16 mouse cellular contexts compared by ENCODE assay signal in genomic region chr6:115469666-115470581, GRCm38 (mm10).
DNase-seq lines count a peak whose midpoint lies in the region; ATAC-seq and TF ChIP-seq lines count a peak whose summit lies in the region.
"Had no signal": no experiment of that assay in that cellular context is flagged by ENCODE, and none has a peak within 500 bp of the region (broad histone marks: within the 10 kb centered on the region; RNA-seq: fewer than 3 reads in every experiment).

No protein-coding gene starts in this region.

- H3K27ac ChIP-seq in kidney, embryonic 16.5 days (ENCODE audit: low read length), result no peak overlapping the region
- H3K27ac ChIP-seq in layer of hippocampus, adult 2 months, result no peak overlapping the region
- H3K27ac ChIP-seq: forebrain, embryonic 12.5 days; limb, embryonic 10.5 days; liver, embryonic 14.5 days had no signal

- no peaks in the 10 kb centered on the region for H3K36me3 ChIP-seq in kidney, embryonic 16.5 days (ENCODE audit: insufficient read depth, low read length)
- H3K36me3 ChIP-seq: forebrain, embryonic 12.5 days; limb, embryonic 10.5 days had no signal

- H3K27me3 ChIP-seq in kidney, embryonic 16.5 days (ENCODE audit: insufficient read depth, low read length), result no peaks in the 10 kb centered on the region
- H3K27me3 ChIP-seq: forebrain, embryonic 12.5 days had no signal

- no peaks in the 10 kb centered on the region for H3K4me1 ChIP-seq in kidney, embryonic 16.5 days (ENCODE audit: insufficient read depth, low read length)
- H3K4me1 ChIP-seq: limb, embryonic 10.5 days had no signal

- no peak overlapping the region for H3K4me2 ChIP-seq in kidney, embryonic 16.5 days (replicated peaks; ENCODE audit: low read depth, low read length)
- H3K4me2 ChIP-seq: forebrain, embryonic 12.5 days; midbrain, embryonic 11.5 days had no signal

- H3K4me3 ChIP-seq in kidney, embryonic 16.5 days (ENCODE audit: low read length), result no peak overlapping the region
- no peak overlapping the region for H3K4me3 ChIP-seq in layer of hippocampus, adult 2 months
- H3K4me3 ChIP-seq: forebrain, embryonic 12.5 days; limb, embryonic 10.5 days had no signal

- 56% methylated on average over 3 of the region's 3 CpGs for WGBS in kidney, embryonic 16.5 days

- no peaks in the 10 kb centered on the region for H3K9me3 ChIP-seq in kidney, embryonic 16.5 days (ENCODE audit: low read length)
- H3K9me3 ChIP-seq: forebrain, embryonic 12.5 days; limb, embryonic 10.5 days had no signal

- no peak for TF ChIP-seq CTCF in layer of hippocampus, adult 2 months (conservative IDR thresholded peaks at IDR 0.05)

- H3K9ac ChIP-seq in kidney, embryonic 16.5 days (replicated peaks; ENCODE audit: low read length), result no peak overlapping the region
- H3K9ac ChIP-seq: forebrain, embryonic 12.5 days; liver, embryonic 14.5 days had no signal

- DNase-seq in kidney, adult 18-20 months, result peak; percentile 26
- peak; percentile 20 for DNase-seq in 3134 (ENCODE audit: extremely low read depth, insufficient read length, low spot score)
- DNase-seq in 3T3-L1 (ENCODE audit: low read depth, low spot score), result peak; percentile 75
- DNase-seq in kidney, postnatal 14 days, result peak; percentile 64
- DNase-seq in layer of hippocampus, adult 2 months (ENCODE audit: low spot score in 2 of 2), result no peak
- DNase-seq in left cerebral cortex, adult 9 months (ENCODE audit: low spot score in 2 of 2), result no peak
- DNase-seq: adrenal gland, postnatal 25 days; cerebellum, adult 11 months; heart, postnatal 36 days; layer of hippocampus, adult 9-11 months; right cerebral cortex, postnatal 25 days had no signal

- no peak for ATAC-seq in kidney, embryonic 16.5 days (ENCODE audit: low FRiP score, low TSS enrichment)

Comparison
In these comparisons a context has a peak if more than half of its experiments do, and no peak if none do; other contexts are left out.
1. DNase-seq: peak in kidney, adult 18-20 months (single experiment), 3134 (single experiment), 3T3-L1 (single experiment) and kidney, postnatal 14 days (single experiment); none in layer of hippocampus, adult 2 months (0 of 2) and left cerebral cortex, adult 9 months (0 of 2).